Mouse (Mus musculus): ENCODE results near the gene Gprc5c.

Gene Gprc5c

DNA sequence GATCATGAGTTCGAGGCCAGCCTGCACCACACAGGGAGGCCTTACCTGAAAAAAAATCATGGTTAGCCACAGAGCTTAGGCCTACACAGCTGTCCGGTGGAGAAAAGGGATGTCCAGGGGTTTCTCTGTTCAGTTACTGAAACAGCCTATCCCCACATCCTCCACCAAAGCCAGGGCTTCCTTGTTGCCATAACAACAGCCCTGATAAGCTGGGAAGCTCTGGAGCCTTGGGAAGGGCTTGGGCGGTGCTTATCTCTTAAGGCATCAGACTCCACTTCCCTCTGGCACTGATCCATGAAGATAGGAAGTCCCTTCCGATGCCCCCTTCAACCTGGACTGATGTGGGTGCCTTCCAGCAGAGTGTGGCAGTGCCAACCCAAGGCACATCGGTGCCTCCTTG, 17.8 kb upstream of the Gprc5c start:
- DNase-seq (ENCODE audit: low read depth, low spot score), result no peak

DNA sequence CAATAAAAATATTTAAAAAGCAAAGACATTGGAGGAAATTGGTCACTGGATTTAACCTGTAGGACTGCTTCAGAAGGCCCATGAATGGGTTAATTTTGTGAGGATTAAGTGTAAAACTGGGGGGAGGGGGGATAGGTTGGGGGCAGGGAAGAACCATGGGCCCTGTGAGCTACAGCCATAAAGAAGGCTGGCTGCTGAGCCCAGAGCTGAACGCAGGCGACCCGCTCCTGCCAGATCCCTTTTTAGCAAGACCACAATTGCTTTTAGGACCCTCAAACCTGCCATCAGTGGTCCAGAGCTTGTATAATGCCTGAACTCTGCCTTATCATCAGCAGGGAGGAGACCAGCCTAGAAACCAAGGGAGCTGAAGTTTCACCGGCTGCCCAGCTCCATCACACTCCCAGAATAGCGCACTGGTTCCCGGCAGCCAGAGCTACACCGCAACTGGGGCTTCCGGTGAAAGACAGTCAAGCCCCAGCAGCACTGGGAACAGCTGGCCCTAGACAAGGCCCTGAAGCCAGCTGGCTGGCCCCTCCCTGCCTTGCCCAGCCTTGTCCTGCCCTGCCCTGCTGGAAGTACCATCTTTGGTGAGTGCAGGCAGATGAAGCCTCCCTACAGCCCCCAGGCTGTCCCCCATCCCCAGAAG, 7.0 kb upstream of the Gprc5c start:
- DNase-seq (ENCODE audit: low read depth, low spot score), result no peak

DNA sequence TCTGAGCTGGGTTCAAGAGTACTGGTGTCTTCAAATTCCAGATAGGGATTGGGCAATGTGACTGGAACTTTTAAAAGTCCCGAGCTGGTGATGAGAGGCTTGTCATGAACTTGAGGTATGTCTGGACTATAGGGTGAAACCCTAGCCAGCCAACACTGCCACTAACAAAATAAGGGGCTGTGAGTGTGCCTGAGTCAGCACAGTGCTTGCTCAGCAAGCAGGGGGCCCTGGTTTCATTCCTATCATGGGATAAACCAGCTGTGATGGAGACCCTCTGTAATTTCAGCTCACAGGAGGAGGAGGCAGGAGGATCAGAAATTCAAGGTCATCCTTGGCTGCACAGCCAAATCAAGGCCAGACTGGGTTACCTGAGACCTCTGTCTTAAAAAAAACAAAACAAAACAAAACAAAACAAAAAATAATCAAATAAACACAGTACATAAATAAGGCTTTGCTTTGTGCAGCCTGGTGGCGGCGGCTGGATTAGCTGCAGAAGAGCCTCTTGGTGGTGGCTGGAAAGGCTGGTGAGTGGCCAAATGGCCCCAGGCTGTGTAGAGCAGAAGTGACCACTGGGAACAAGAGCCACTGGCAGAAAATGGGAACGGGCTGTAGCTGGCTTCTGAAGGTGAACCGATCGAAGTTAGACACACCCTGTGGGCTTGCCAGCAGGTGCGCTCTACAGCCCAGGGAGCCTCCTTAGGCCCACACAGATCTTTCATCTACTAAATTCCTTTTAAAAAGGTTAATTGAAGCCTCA, 6.3 kb upstream of the Gprc5c start:
- DNase-seq (ENCODE audit: low read depth, low spot score), result no peak

DNA sequence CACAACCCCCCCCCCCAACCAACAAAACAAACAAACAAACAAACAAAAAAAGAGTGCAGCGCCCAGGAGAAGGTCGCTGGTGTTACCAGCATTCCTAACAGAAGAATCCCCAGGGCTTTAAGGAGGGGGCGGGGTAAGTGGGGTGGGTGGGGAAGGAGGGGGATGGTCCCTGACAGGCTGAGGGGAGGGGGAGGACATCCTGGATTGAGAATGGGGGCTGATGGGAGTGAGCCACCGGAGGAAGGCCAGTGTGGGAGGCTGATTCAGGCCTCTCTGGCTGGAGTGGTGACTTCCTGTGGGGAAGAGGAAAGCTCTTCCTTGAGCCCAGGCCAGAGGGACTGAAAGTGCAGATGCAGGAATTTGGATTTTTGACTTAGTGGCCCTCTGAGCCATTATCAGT, 4.6 kb upstream of the Gprc5c start:
- no peak for DNase-seq (ENCODE audit: low read depth, low spot score)

DNA sequence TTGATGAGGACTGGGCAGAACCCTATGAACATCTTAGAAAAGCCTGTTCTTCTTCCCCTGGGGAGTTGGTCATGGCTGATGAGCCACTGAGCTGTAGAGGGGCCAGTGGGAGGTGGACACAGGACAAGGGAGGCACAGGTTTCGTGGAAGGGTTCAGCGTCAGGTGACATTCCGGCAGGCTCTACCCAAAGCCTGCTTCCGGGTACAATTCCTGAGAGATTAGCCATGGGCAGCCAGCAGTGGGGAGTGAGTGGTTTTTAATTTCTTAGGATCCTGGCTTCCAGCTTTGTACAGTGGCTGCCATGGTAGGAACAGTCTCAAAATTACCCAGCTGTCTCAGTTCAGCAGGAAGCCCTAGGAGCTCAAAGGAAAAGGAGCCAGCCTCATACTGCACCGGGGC, 3.9 kb upstream of the Gprc5c start:
- no peak for DNase-seq (ENCODE audit: low read depth, low spot score)

DNA sequence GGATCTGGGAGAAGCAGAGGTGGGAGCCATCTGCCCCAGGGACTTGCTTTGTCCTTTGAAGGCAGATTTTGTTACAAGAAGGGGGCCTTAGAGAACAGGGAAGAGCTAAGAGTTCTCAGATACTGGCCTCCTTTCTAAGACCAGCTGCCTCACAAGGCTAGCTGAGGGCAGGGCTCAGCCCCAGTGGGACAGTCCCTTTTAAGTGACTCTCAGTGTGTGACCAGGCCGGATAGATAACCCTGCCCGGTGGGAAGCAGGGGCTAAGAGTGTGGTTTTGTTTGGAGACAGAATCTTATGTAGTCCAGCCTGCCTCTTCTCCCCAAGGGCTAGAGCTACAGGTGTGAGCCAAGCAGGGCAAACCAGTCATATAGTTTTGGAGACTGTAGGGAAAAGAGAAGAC, 1.4 kb upstream of the Gprc5c start:
- DNase-seq (ENCODE audit: low read depth, low spot score), result no peak

DNA sequence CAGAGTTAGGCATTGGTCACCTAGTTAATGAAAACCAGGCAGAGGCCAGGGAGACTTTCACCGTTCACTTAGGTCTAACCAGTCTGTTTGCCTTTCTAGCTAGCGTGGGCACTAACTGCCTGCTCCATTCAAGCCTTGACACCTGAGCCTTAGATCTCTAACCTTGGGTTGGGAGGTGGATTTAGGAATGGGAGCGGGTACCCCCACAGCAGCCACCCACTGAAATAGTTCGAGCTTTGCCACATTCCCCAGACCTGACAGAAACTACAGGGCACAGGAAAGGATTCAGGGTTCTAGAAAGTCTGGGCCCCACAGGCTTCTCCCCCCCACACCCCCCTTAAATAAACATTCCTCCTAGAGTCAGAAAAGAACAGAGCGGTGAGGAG, 893 bp upstream of the Gprc5c start:
- DNase-seq (ENCODE audit: low read depth, low spot score), result no peak

DNA sequence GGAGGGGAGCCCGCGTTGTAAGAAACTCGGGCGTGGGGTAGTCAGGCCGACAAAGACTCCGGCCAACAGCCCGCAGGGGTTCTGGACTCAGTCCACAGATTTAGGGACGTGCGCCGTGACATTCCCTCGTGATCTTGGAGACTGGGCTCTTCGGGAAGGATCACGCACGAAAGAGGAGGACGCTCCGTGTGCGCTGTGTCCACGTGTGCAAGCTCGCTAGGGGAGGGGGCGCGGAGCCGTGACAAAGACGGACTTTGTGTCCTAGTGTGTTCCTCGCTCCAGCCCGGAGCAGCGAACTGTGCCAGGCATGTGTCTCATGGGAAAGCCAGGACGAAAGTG, 286 bp downstream of the Gprc5c start:
- DNase-seq (ENCODE audit: low read depth, low spot score), result no peak

DNA sequence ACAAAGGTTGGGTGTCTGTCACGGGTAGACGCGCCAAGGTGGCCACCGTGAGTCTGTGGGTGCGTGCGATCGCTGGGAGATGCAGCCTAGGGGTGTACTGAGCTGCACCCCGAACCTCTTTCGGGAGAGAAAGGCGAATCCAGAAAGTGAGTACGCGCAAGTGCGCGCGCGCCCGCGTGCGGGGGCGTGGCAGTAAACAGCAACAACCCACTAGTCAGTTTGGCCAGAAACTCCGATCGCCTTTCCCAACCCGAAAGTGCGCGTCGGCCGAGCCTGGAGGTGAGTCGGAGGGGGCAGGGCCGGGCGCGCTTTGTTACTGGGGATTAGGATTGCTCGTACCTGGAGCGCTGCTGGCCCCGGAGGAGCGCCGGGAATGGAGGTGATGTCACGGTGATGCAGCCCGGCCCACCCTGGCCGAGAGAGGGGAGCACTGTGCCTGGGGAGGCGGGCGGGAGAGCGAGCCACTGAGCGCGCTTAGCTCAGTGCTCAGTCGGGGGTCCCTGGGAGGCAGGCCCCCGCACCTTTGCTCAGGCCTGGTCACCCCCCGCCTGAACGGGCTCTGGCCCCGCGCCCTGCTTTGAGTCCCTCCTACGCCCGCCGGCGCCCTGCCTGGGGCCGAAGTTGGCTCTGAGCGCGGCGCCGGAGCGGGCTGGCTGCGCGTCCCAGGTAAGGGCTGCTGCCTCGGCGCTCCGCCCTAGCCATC, 807 bp downstream of the Gprc5c start:
- no peak for DNase-seq (ENCODE audit: low read depth, low spot score)

DNA sequence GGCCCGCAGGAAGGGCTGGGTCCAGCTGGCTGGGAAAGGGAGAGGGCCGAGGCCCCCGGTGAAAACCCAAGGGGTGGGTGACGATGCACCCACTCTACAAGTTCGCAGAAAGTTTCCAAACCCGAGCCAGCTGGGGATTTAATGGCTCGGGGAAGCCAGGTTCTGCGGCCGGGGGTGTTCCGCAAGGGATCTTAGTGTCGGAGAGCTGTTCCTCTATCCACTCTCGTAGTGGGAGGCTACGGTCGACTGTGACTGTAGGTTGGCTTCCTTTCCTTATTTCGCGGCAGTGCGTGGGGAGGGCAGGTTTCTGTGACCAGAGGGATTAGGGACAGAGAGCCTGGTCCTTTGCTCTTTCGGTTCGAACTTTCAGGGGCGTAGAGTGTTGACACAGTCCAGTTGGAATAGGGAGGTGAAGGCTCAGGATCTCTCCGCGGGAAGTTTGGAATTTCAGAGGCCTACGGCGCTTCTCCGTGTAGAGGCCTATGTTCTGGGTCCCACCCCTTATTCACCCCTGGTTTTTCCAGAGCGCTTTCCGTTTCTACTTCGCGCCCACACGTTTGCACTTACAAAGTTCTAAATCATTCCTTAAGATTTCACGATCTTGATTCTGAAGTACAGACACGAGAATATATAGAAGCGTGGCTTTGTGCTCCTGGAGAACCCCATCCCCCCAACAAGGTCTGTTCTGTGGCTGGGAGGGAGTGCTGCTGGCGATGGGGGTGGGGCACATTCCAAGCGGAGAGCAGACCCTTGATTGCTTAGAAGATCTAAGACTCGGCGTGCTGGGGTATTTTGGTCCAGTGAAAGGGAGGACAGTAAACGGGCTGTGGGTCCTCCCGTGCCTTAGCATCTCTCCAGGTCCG, 1.6 kb downstream of the Gprc5c start:
- no peak for DNase-seq (ENCODE audit: low read depth, low spot score)

DNA sequence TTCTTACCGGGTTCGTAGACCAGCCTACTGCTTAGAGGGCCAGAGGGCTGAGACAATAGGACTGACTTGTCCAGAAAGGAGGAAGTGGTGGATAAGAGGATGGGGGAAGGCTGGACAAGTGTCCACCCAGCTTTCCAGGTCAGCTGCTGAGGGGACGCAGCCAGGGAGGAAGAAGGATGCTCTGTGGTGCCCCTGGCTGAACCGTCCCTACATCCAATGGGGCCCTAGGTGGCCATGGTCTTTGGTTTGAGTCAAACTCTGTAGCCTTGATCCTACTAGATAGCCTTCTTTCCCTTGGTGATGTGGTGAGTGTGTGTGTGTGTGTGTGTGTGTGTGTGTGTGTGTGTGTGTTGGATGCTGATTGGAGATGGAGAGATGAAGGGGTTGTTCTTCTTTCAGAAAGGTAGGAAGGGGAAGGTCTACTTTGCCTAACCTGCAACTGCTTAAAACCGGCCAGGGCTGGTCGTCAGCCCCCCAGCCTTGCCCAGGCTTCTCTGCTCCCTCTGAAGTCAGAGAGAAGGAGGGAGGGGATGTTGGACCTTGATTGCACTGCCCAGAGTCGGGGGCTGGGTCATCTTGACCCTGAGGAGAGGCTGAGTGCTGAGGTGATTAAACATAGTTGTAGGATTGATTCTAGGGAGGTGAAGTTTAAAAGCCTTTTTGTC, 2.4 kb downstream of the Gprc5c start:
- no peak for DNase-seq (ENCODE audit: low read depth, low spot score)

DNA sequence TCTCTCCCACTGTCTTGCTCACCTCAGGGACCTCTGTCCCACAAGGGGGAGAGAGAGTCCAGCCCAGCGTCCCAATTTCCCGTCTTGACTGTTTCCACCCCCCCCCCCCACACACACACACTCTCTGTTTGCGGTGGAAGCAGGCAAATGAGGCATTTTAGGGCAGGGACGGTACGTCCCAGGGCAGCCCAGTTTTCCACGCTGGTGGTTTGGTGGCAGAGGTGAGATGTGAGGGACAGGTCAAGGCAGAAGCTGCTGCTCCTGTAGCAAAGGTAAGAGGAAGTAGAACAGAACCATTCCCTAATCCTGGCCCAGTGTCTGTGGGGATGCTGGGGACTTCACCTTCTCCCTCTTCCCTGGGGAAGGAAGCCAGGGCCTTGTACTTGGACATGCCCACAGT, 3.6 kb downstream of the Gprc5c start:
- DNase-seq (ENCODE audit: low read depth, low spot score), result no peak

DNA sequence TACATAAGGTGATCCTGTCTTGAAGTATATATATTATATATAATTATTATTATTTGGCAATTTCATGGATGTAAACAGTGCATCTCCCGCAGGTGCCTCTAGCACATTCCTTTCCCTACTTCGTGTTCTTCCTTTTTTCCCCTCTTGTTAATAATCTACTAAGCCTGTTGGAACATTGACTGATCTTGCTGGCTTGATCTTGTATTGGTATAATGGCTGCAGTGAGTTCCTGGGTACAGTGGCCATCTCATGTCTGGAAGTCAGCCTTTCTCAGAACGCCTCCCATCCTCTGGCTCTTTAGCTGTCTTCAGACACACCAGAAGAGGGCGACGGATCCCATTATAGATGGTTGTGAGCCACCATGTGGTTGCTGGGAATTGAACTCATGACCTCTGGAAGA, 5.2 kb downstream of the Gprc5c start:
- DNase-seq (ENCODE audit: low read depth, low spot score), result no peak

DNA sequence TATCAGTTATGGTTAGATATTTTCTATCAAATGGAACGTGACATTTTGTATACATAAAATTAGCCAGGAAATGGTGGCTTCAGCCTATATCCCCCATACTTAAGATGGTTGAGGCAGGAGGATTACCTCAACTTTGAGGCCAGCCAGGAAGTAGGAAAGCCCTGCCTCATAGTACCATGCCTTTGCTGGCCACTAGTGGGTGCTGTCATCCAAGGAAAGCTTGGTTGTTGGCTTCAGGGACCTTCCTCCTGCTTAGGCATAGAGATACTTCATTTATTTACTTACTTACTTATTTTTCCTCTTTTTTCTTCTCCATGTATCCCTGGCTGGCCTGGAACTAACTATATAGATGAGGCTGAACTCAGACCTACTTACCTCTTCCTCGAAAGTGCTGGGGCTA, 7.7 kb downstream of the Gprc5c start:
- DNase-seq (ENCODE audit: low read depth, low spot score), result peak; percentile 85

DNA sequence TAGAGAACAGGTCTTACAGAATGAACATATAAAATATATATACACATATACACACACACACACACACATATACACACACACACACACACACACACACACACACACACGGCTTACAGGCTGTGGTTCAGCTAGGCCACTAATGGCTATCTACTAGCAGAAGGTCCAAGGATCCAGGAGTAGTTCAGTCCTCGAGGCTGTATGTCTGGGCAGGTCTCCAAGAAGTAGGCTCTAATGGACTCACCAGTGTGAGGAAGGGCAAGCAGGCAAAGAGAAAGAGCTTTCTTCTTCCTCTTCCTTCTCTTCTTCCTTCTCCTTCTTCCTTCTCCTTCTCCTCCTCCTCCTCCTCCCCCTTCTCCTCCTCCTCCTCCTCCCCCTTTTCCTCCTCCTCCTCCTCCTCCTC, 10.1 kb downstream of the Gprc5c start:
- DNase-seq (ENCODE audit: low read depth, low spot score), result no peak

DNA sequence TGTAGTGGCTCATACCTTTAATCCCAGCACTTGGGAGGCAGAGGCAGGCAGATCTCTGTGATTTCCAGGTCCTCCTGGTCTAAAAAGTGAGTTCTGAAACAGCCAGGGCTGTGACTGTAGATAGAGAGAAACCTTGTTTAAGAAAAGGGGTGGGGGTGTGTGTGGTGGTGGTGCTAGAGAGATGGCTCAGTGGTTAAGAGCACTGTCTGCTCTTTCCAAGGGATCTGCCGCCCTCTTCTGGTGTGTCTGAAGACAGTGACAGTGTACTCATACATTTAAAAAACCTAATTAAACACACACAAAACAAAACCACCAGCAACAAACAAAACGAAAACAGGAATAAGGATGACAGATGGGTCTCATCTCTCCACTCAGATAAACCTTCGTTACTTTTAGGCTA, 11.7 kb downstream of the Gprc5c start:
- no peak for DNase-seq (ENCODE audit: low read depth, low spot score)

DNA sequence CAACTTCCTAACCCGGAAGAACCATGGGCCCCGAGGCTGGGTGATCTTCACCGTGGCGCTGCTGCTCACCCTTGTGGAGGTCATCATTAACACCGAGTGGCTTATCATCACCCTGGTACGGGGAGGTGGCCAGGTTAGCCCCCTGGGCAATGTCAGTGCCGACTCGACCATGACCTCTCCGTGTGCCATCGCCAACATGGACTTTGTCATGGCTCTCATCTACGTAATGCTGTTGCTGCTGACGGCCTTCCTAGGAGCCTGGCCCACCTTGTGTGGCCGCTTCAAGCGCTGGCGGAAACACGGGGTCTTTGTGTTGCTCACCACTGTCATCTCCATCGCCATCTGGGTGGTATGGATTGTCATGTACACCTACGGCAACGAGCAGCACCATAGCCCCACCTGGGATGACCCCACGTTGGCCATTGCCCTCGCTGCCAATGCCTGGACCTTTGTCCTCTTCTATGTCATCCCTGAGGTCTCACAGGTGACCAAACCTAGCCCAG, 13.0 kb downstream of the Gprc5c start:
- DNase-seq (ENCODE audit: low read depth, low spot score), result no peak

DNA sequence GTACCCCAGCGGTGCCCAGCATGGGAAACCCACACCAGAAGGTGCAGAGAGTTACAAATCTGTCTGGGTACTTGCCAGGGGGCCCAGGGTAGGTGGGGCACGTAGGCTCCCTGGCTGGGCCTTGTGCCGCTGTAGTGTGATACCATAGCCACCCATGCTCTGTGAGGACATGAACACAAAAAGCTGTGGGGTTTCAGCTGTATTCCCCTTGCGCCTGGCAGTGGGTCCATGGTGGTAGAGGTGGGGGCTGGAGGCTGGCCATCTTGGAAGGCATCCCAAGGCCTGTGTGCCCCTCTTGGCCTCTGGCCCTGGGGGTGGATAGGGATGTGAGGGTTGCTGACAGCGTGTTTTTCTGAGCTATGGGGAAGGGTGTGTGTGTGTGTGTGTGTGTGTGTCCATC, 15.0 kb downstream of the Gprc5c start:
- no peak for DNase-seq (ENCODE audit: low read depth, low spot score)

DNA sequence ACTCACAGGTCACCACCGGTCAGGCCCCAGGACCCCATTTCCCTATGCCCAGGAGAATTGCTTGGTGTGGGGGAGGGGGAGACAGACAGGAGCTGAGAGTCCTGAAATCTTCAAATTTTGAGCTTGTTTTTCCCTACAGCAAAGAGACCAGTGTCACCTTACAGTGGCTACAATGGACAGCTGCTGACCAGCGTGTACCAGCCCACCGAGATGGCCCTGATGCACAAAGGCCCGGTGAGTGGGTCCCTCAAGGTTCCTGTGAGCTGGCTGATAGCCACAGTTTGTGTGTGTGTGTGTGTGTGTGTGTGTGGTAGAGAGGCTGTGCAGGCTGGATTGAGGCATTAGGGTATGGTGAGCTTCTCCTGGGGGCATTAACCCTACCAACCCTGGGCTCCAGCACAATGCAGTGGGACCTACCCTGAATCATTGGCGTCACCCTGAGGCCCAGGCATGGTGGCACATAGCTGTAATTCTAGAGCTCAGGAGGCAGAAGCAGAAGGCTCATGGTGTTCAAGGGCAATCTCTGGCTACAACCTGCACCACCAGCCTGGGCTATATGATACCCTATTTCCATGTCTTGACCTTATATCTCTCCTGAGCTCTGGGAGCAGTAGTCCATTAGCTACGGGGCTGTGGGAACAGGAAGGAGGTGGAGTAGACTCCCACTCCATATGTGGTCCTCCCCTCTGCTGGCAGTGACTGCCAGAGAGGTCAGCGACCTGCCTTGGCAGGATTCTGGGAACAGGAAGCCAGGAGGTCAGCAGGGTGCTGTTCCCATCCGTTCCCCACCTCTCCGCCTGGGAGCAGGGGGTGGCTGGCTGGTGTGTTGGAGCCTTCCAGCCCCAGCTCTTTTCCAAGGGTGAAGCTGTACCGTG, 15.8 kb downstream of the Gprc5c start:
- no peak for DNase-seq (ENCODE audit: low read depth, low spot score)
